Mouse (Mus musculus) liver, adult 10 weeks (tissue): ENCODE measurements around the gene Ifna5. TPM values are rescaled to one million over a fixed set of nuclear protein-coding genes. Genes with fewer than 3 reads are reported as not detected.

Experiments used
- polyA plus RNA-seq: library from polyadenylated mRNA; stranded (reverse); fragments of 350-450 nt; fragmentation: Illumina TruSeq; extraction: RNeasy Lipid Tissue Mini Kit (QIAGEN cat#74804); gene quantifications from one replicate; pipeline ENCODE4 v1.2.3, GENCODE M21; 2014; ENCODE audit warnings: low read depth, low replicate concordance

Gene Ifna5
- polyA plus RNA-seq, result not detected

DNA sequence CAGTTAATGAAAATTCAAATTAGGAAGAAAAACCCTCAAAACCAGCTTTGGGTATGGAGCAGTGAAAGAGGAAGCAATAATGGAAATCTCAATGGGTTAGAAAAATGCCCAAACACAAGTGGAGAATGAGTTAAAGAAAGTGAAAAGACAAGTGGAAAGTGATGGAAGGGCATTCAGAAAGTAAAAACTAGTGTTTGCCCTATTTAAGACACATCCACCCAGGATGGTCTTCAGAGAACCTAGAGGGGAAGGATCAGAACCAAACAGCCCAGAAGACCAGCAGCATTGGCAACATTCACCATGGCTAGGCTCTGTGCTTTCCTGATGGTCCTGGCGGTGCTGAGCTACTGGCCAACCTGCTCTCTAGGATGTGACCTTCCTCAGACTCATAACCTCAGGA is at the start of gene Ifna5:
Gene Ifna5 (plus strand): TSS at position 301 of the 400 bp plus-strand sequence.

GRCm38 (mm10) chr4:88788402-88788801 is 46.9 kb upstream of the Ifna5 start, which contains the start of gene Gm13277:
TSS of gene Gm13277 (plus strand) at chr4:88788632.

GRCm38 (mm10) chr4:88791250-88791649 is 44.1 kb upstream of the Ifna5 start, which contains the start of gene Gm13278:
TSS of gene Gm13278 (plus strand) at chr4:88791550.

GRCm38 (mm10) chr4:88793936-88794675 is 41.2 kb upstream of the Ifna5 start, which contains the start of gene Gm13275:
TSS of gene Gm13275 (plus strand) at chr4:88794487.

GRCm38 (mm10) chr4:88797097-88797496 is 38.2 kb upstream of the Ifna5 start, which contains the start of gene Gm13279:
TSS of gene Gm13279 (plus strand) at chr4:88797397.

GRCm38 (mm10) chr4:88799365-88799764 is 36.0 kb upstream of the Ifna5 start, which contains the start of gene Gm13285:
TSS of gene Gm13285 (plus strand) at chr4:88799665.

GRCm38 (mm10) chr4:88802954-88803353 is 32.4 kb upstream of the Ifna5 start, which contains the start of gene Gm13287:
TSS of gene Gm13287 (plus strand) at chr4:88803254.

GRCm38 (mm10) chr4:88805231-88805630 is 30.1 kb upstream of the Ifna5 start, which contains the start of gene Gm13288:
TSS of gene Gm13288 (plus strand) at chr4:88805531.

DNA sequence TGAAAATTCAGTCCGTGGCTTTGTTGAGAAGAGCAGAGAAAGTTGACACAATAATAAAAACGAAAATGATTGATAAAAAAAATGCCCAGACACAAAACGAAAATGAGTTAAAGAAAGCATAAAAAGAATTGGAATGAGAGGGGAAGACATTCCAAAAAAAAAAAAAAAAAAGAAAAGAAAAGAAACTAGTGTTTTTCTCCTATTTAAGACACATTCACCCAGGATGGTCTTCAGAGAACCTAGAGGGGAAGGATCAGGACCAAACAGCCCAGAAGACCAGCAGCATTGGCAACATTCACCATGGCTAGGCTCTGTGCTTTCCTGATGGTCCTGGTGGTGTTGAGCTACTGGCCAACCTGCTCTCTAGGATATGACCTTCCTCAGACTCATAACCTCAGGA is 19.4 kb upstream of the Ifna5 start, which contains the start of gene Ifna7:
Gene Ifna7 (plus strand): TSS at position 301 of the 400 bp plus-strand sequence.

GRCm38 (mm10) chr4:88819659-88820058 is 15.7 kb upstream of the Ifna5 start, which contains the start of gene Ifna11:
TSS of gene Ifna11 (plus strand) at chr4:88819959.

GRCm38 (mm10) chr4:88827116-88827515 is 8.2 kb upstream of the Ifna5 start, which contains the start of gene Ifna6:
TSS of gene Ifna6 (plus strand) at chr4:88827416.

DNA sequence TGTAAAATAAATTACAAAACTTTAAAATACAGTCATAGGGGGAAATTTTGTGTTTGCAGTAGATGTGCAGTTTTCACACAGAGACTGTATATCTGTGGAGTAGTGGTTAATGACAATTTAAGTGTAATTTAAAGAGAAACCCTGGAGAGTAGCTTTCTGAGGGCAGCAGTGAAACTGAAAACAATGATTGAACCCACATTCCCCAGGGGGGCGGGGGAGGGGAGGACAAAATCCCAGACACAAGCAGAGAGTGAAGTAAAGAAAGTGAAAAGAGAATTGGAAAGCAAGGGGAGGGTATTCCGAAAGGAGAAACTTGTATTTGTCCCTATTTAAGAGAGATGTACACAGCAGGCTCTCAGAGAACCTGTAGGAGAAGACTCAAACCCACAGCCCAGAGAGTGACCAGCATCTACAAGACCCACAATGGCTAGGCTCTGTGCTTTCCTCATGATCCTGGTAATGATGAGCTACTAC is 6.2 kb downstream of the Ifna5 start, which contains the start of gene Ifna4:
Gene Ifna4 (plus strand): TSS at position 424 of the 474 bp plus-strand sequence.

GRCm38 (mm10) chr4:88849698-88850097 is 14.4 kb downstream of the Ifna5 start, which contains the start of gene Ifna1:
TSS of gene Ifna1 (plus strand) at chr4:88850087.

DNA sequence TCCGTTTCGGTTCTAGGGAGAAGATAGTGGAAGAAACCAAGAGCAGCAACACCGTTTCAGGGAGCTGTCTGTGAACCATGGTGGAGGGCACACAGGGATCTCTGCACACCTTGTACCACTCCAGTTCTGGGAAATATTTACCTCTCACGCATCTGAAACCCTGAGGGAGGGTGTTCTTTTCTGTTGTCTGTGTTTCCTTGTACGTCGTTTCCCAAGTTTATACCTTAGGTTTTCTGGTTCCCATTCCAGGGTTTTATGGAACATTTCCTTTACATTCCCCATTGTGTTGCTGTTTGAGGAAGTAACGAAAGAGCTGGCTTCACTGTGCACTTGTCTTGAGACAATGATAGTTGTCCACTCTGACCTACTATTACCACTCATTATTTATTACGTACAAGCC is 44.8 kb downstream of the Ifna5 start, which contains the start of gene Ifne:
Gene Ifne (minus strand): TSS at position 101 of the 400 bp plus-strand sequence.

Other genes starting within 250 kb of the Ifna5 start
- not detected for gene Ifna9, start 243.1 kb upstream of the Ifna5 start, polyA plus RNA-seq
- not detected for gene Ifna12, start 232.1 kb upstream of the Ifna5 start, polyA plus RNA-seq
- gene C87499, start 201.1 kb upstream of the Ifna5 start, polyA plus RNA-seq, result not detected
- not detected for gene Ifna13, start 191.1 kb upstream of the Ifna5 start, polyA plus RNA-seq
- gene Ifna16, start 158.6 kb upstream of the Ifna5 start, polyA plus RNA-seq, result not detected
- not detected for gene Ifna2, start 151.6 kb upstream of the Ifna5 start, polyA plus RNA-seq
- not detected for gene Ifnab, start 144.2 kb upstream of the Ifna5 start, polyA plus RNA-seq
- gene Gm26566, start 113.7 kb upstream of the Ifna5 start, polyA plus RNA-seq, result not detected
- gene Klhl9, start 113.1 kb upstream of the Ifna5 start, polyA plus RNA-seq, result 58.1 TPM
- not detected for gene Gm13271, start 80.7 kb upstream of the Ifna5 start, polyA plus RNA-seq
- not detected for gene Gm13283, start 75.4 kb upstream of the Ifna5 start, polyA plus RNA-seq
- not detected for gene Gm13290, start 61.7 kb upstream of the Ifna5 start, polyA plus RNA-seq
- not detected for gene Gm13289, start 58.6 kb upstream of the Ifna5 start, polyA plus RNA-seq
- not detected for gene Gm13272, start 55.7 kb upstream of the Ifna5 start, polyA plus RNA-seq
- gene Ifnz, start 53.4 kb upstream of the Ifna5 start, polyA plus RNA-seq, result not detected
- gene Gm13276, start 49.8 kb upstream of the Ifna5 start, polyA plus RNA-seq, result not detected
- gene Gm13277, start 46.9 kb upstream of the Ifna5 start, polyA plus RNA-seq, result not detected
- gene Gm13278, start 44.0 kb upstream of the Ifna5 start, polyA plus RNA-seq, result not detected
- not detected for gene Gm13275, start 41.0 kb upstream of the Ifna5 start, polyA plus RNA-seq
- not detected for gene Gm13279, start 38.1 kb upstream of the Ifna5 start, polyA plus RNA-seq
- not detected for gene Gm13285, start 35.9 kb upstream of the Ifna5 start, polyA plus RNA-seq
- gene Gm13287, start 32.3 kb upstream of the Ifna5 start, polyA plus RNA-seq, result not detected
- gene Gm13288, start 30.0 kb upstream of the Ifna5 start, polyA plus RNA-seq, result not detected
- gene Ifna7, start 19.3 kb upstream of the Ifna5 start, polyA plus RNA-seq, result not detected
- gene Ifna11, start 15.6 kb upstream of the Ifna5 start, polyA plus RNA-seq, result not detected
- gene Ifna6, start 8.1 kb upstream of the Ifna5 start, polyA plus RNA-seq, result not detected
- gene Ifna4, start 6.3 kb downstream of the Ifna5 start, polyA plus RNA-seq, result not detected
- not detected for gene Ifna1, start 14.6 kb downstream of the Ifna5 start, polyA plus RNA-seq
- not detected for gene Ifne, start 44.7 kb downstream of the Ifna5 start, polyA plus RNA-seq